Mouse (Mus musculus): ENCODE results near the gene Fam136a. TPM values are rescaled to one million over a fixed set of nuclear protein-coding genes. Genes with fewer than 3 reads are reported as not detected.

Gene Fam136a
- 127 and 141 TPM in 2 replicates for polyA plus RNA-seq (2015; fragmentation: Nextera tagmentation; extraction: Ambion mirVana)

DNA sequence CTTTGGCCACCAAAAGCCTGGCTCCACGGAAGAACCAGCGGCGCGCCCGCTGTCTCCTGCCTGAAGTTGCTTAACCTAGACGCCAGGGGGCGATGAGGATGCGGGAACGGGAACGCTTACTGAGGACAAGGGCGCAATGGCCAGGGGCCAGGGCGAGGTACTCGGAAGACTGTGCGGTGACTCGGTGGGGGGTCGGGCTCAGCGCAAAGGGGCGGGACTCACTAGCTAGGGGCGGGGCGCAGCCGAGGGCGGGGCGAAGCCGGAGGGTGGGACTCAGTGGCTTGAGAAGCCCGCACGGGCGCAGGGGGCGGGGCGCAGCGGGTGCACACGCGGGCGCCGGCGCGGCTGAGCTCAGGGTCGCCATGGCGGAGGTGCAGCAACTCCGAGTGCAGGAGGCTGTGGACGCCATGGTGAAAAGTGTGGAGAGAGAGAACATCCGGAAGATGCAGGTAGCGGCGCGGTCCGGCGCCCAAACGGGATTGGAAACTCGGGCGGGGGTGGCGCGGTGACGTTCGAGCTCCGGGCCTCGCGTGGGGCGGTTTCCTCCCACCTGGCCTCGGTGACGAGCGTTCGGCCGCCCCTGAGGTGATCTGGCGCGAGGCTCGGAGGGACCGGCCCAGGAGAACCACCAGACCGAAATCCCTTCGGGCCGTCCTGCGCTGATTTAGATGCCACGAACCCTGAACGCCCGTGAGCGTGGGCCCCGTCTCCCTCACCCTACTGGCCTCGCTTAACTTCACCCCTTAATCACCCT lies at the start of gene Fam136a:
TSS of gene Fam136a (plus strand) at position 276 of the 754 bp plus-strand sequence.

GRCm38 (mm10) chr6:86370764-86371339 lies 5.4 kb downstream of the Fam136a start, which contains the start of gene Snrpg:
Gene Snrpg (plus strand): TSS chr6:86371304.

GRCm38 (mm10) chr6:86396581-86397256 lies 31.3 kb downstream of the Fam136a start, which contains the start of gene Pcyox1:
Gene Pcyox1 (minus strand): TSS chr6:86397154.

GRCm38 (mm10) chr6:86404100-86404861 lies 38.8 kb downstream of the Fam136a start, which contains the start of gene Tia1:
Gene Tia1 (plus strand): TSS chr6:86404219.

Other genes starting within 250 kb of the Fam136a start
- 0.46 and 0.51 TPM in 2 replicates for gene Tgfa, start 170.4 kb upstream of the Fam136a start, polyA plus RNA-seq (2015; fragmentation: Nextera tagmentation; extraction: Ambion mirVana)
- gene Snrpg, start 5.7 kb downstream of the Fam136a start, polyA plus RNA-seq (2015; fragmentation: Nextera tagmentation; extraction: Ambion mirVana) = 160 and 173 TPM in 2 replicates
- 39.2 and 44.9 TPM in 2 replicates for gene Pcyox1, start 31.5 kb downstream of the Fam136a start, polyA plus RNA-seq (2015; fragmentation: Nextera tagmentation; extraction: Ambion mirVana)
- gene Tia1, start 38.6 kb downstream of the Fam136a start, polyA plus RNA-seq (2015; fragmentation: Nextera tagmentation; extraction: Ambion mirVana) = 47.2 and 47.5 TPM in 2 replicates
- not detected in 2 replicates for gene Gm44790, start 61.0 kb downstream of the Fam136a start, polyA plus RNA-seq (2015; fragmentation: Nextera tagmentation; extraction: Ambion mirVana)
- 12.4 and 13.8 TPM in 2 replicates for gene C87436, start 72.7 kb downstream of the Fam136a start, polyA plus RNA-seq (2015; fragmentation: Nextera tagmentation; extraction: Ambion mirVana)
- 313 and 350 TPM in 2 replicates for gene Pcbp1, start 160.7 kb downstream of the Fam136a start, polyA plus RNA-seq (2015; fragmentation: Nextera tagmentation; extraction: Ambion mirVana)

Data from skeletal muscle tissue, postnatal 0 days (tissue).